Mouse (Mus musculus): ENCODE measurements around the gene Gba2. TPM values are rescaled to one million over a fixed set of nuclear protein-coding genes. Genes with fewer than 3 reads are reported as not detected.
A peak's percentile ranks its signal among the peaks of the same experiment; 100 is the strongest.

Gene Gba2
- total RNA-seq, 2 experiments from 2014 or later: 17.8 to 18.2 TPM

GRCm38 (mm10) chr4:43582241-43582640 is 3.6 kb upstream of the Gba2 start:
- no peak for DNase-seq (ENCODE audit: low spot score in 2 of 2)

- no peak for DNase-seq (ENCODE audit: low spot score in 2 of 2)
Measured at GRCm38 (mm10) chr4:43581381-43581780, 2.7 kb upstream of the Gba2 start.

- DNase-seq (ENCODE audit: low spot score in 2 of 2): no peak
Measured at GRCm38 (mm10) chr4:43580721-43581120, 2.0 kb upstream of the Gba2 start.

- no peak for DNase-seq (ENCODE audit: low spot score in 2 of 2)
Measured at GRCm38 (mm10) chr4:43579731-43580130, 1.1 kb upstream of the Gba2 start.

DNA sequence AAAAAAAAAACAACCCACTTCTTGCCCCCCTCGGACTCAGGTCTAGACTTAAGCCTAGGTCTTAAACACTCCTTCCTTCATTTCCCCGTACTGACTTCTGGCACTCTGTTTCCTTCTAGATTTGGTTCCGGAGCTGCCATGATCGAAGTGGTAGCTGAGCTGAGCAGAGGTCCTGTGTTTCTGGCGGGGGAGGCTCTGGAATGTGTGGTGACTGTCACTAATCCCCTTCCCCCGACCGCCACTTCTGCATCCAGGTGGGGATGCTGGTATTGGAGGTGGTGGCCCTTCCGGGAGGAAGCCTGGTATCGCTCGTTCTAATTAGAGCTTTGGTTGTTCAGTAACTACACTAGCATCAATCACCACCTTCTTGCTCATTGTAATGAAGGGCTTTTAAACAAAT is 583 bp upstream of the Gba2 start:
- DNase-seq (ENCODE audit: low spot score in 2 of 2): no peak

DNA sequence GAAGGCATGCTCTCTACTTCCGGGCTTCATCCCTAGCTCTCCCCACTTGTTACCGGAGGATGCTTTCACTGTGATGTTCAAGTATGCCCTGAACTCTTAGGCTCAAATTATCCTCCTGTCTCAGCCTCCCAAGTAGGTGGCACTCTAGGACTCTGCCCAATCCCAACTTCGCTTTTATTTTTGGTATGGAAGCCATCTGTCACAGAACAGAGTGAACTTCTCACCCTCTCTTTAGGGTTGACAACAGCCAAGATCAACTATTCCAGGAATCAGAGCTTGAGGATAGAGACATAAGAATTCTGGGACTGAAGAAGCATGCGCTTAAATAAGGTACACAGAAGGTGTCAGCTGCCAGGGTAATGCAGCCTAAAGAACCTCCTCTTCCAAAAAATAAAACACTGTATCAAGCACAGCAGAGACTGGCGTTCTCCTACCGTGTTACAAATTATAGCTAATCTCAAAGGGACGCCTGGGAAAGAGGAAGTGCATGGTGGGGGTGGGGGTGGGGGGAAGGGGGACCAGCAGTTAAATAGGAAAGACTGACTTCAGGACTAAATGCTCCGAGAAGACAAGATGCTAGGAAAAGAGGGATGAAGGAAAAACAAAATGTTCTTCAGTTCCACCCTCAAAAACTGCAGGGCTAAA is 1.3 kb downstream of the Gba2 start:
- no peak for DNase-seq (ENCODE audit: low spot score in 2 of 2)

GRCm38 (mm10) chr4:43575356-43575755 is 3.3 kb downstream of the Gba2 start:
- DNase-seq (ENCODE audit: low spot score in 2 of 2): no peak

DNA sequence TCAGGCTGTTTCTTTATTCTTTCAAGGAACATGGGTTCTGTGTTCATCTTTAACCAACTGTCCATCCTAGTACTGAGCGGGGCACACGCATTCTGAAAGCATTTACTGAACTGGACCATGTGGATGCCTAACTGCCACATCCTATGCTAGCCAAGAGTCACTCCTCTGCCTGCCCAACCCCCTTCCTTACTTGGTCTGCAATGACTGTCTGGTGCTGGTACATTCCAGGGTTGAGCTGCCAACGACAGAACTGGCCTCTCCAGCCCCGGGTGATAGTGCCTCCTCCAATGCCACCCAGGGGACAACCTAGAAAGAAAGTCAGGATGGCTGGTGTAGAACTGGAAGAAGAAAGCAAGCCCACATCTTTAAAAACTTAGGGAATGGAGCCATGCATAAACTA is 5.1 kb downstream of the Gba2 start:
- DNase-seq (ENCODE audit: low spot score in 2 of 2): no peak

DNA sequence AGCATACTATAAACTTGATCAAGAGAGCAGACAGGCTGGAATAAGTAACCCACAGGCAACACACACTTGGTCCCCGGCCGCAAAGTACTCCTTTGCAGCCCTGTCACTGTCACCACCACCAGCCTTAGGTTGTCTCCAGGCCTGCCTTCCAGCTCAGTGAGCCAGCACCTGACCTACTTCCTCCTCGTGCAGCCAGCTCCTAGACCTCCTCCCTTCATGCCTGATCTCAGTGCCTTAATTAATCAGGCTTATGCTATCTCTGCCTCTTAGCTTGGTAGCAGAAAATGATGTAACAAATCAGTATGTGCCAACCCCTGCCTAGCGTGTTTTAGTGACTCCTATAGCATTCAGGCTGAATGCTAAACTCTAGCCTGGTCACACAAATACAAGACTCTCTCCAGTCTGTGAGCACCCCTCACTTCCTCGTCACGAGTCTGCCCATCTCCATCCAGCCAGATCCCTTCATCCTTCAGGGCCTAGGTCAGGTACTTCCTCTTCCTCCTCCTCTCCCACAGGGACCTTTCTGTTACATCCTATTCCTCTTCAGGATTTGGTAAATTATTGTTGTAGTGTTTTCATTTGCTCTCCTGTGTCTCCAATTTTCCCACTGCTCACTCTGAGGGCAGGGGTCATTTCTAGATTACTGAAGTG is 7.2 kb downstream of the Gba2 start:
- no peak for DNase-seq (ENCODE audit: low spot score in 2 of 2)

- DNase-seq (ENCODE audit: low spot score in 2 of 2): no peak
Measured at GRCm38 (mm10) chr4:43567140-43567539, 11.5 kb downstream of the Gba2 start.

DNA sequence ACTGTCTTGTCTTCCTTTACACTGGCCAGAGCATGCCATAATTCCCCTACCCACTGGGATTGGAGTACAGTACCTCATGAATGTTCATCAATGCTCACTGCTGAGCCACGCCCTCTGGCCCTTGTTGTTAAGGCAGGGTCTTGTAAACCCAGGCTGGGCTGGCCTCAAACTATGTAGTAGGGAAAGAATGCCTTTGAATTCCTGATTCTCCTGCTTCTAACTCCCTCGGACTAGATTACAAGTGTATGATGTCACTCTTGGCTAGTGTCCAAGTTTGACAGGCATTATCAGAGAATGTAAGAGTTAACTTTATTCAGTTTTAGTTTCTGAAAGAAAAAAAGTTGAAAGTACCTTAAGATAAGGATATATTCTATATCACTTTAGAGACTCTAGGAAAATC is 14.4 kb downstream of the Gba2 start:
- no peak for DNase-seq (ENCODE audit: low spot score in 2 of 2)

- DNase-seq (ENCODE audit: low spot score in 2 of 2): no peak
Measured at GRCm38 (mm10) chr4:43563601-43563875, 15.1 kb downstream of the Gba2 start.

DNA sequence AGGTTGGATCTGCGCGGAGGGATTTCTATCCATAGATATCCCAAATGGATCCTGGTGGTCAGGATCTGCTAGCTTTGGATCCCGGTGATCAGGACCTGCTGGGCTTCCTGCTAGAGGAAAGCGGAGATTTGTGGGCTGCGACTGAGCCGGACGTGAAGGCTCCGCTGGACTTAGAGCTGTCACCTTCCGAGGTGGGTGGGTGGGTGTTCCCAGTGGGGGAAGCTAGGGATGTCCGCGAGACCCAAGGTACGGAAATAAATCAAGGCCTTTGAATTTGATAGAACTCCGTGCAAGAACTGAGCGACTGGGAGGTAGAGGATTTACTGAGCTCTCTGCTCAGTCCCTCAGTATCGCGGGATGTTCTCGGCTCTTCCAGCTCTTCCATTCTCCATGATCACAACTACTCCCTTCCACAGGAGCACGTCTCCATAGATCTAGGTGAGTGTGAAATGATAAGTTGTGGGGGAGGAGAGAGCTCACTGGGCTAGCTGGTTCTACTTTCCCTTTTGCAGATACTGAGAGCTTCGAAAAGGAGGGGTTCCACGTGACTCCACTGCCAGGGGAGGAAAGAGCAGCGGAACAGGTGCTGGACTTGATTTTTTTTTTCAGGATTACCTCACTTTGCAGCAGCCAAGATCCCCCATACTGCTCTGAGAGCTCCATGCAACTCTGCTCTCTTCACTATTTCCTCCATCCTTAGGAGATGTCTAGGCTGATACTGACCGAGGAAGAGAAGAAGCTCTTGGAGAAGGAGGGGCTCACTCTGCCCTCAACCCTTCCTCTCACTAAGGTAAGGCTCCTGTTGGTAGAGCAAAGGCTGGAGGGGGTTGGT is 15.7 kb downstream of the Gba2 start:
- DNase-seq (ENCODE audit: low spot score in 2 of 2): no peak

DNA sequence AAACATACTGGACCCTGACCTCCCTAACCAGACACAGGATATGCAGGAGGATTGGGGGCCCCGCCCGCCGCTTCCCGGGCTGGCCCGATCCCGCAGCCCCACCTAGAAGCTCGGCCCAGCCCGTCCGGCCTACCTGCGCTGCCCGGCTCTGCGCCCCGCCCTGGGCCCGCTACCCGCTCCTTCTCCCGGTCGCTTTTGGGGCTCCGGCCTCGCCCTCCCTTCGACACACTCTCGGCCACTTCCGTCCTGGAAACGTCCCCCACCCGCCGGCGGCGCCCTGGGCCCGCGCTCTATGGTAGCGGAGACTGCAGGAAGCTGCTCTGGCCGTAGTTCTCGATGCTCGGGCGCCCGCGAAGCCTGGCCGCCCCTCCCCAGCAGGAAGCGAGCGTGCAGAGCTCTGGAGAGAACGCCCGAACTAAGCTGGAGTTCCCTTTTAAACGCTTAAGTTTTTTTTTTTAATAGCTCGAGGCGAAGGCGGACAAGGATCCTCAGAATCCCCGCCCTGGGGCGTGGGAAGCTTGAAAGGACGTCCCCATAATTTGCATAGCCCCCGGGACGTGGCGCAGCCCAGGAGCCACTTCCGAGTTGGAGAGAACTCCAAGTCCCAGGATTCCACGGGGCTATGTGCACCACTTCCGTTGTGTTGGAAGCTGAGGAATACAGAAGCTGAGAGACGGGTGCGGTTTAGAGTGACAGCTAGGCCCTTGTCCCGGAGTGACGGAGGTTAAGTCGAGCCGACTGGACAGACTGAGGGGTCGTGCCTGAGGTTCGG is 16.5 kb downstream of the Gba2 start, which contains the start of the genes Creb3 and Tln1:
Creb3 (plus strand) TSS at position 336 of the 772 bp plus-strand sequence.
Tln1 (minus strand) TSS at position 695 of the 772 bp plus-strand sequence.
- DNase-seq (ENCODE audit: low spot score in 2 of 2): peak; percentile 83 to 90

DNA sequence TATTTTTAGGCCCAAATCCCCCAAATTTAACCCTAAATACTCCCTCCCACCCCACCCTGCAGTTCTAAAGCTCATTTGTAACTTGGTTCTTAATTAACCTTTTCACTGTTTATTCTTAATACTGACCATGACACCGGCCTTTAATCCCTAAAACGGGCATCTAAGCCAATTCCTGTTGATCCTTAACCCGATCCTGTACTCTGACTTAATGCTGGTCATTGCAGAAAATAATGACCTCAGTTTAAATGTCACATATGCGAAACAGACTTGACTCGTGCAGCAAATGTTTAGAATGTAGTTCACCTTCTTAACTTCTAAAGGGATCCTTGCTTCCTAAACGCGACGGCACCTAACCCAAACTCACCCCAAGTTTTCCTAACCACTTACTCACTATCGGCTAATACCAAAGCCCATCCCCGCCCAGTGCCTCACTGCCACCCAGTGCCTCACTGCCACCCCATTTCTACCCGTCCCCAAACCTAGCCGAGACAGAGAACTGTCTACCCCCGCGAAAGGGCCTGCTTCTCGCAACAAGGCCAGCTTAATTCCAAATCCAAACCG is 17.2 kb downstream of the Gba2 start:
- DNase-seq (ENCODE audit: low spot score in 2 of 2): peak in 1 of 2 experiments; percentile 22

GRCm38 (mm10) chr4:43560976-43561375 is 17.7 kb downstream of the Gba2 start:
- no peak for DNase-seq (ENCODE audit: low spot score in 2 of 2)

DNA sequence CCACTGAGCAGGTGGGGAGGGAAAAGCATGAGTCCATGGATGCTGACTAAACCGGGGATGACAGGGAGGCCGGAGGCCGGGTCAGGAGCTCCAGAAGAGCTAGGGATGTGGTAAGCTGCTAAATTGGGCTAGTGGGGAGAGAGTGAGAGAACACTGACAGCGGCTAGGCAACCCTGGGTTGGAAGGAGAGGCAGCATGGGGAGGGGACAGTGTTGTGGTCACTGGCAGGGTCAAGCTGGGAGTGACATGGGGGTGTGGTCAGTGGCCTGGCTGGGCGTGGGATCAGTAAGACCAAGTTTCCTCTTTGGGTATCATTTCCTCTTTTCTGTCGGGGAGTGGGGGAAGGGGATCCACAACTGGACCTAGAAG is 18.4 kb downstream of the Gba2 start:
- DNase-seq (ENCODE audit: low spot score in 2 of 2): no peak

DNA sequence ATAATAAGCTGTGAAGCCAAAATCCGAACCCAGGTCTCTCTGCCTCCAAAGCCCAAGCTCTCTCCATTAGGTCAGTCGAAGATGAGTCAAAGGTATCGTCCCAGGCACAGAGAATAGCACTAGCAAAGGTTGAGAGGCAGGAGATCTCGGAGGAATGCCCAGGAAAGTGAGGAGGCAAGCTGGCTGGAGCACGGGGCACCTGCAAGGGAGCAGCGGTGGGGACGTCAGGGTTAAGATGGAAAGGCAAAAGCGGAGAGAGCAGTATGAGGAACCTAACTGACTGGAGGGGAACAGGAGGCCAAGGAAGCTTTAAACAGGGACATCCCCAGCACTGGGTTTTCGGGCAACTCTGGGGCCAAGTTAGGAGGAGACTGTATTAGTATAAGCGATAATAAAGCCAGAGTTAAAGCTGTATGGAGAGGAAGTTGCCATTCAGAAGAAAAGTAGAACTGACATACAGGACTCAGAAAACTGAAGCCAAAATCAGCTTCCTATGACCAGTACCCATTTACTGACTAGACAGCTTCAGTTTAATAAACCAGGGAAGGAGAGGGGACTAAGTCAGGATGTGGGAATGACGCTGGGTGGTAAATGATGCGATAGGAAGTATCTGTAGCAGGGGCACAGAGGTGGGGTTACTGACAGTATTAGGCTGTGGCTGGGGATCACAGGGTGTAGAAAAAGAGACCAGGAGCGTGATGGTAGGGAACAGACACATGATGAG is 19.0 kb downstream of the Gba2 start:
- no peak for DNase-seq (ENCODE audit: low spot score in 2 of 2)

DNA sequence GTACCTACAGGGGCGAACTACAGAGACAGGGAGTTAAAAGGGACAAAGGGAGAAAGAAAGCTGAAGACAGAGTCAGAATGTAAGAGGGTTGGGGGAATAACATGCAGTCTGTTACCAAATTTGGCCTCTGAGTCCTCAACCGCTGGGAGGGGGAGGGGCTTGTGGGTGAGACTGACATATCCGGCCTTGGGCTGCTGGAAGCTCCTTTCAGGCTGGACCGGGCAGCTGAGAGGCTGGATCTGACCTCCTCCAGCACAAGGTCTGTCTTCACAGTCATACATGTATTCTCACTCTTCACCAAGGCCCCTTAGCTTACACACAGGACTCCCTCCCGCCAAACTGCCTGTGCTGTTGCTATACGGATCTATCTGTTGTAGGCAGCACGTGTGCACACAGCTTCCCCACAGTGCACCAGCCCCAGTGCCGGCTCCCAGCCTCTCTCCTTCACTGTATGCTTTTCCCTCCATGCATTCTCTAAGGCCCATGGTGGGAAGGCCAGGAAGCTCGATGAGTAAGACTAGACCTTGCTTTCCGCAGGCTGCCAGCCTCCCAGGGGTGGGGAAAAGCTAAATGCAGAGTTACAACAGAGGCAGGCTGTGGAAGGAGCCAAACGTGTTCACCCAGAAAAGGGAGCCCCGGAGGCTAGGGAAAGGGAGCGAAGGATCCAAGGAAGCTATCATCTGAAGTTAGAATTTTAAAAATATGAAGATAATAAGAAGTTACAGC is 19.9 kb downstream of the Gba2 start:
- peak; percentile 42 to 63 for DNase-seq (ENCODE audit: low spot score in 2 of 2)

All from adrenal gland, postnatal 4 days (tissue).